Mouse (Mus musculus): Measurements from ENCODE around the gene Snx29. TPM values are rescaled to one million over a fixed set of nuclear protein-coding genes. Genes with fewer than 3 reads are reported as not detected.
A peak's percentile ranks its signal among the peaks of the same experiment; 100 is the strongest.

Snx29 gene
- total and polyA plus RNA-seq, 2 experiments from 2014 or later = 7.0 to 22.8 TPM

GRCm38 (mm10) chr16:11369162-11369561, 46.5 kb downstream of the Snx29 start:
- H3K9me3 ChIP-seq (ENCODE audit: low read length) = no peaks in the 10 kb centered on the region
- no peak overlapping the region; the same call in 1 of the 2 replicates for H3K9ac ChIP-seq (replicated peaks; ENCODE audit: low read length, poor library complexity, severe bottlenecking)
- TF ChIP-seq CTCF (IDR thresholded peaks at IDR 0.05) = no peak
- ATAC-seq (ENCODE audit: low FRiP score) = no peak
- no peak overlapping the region for H3K4me3 ChIP-seq (ENCODE audit: low read depth, low read length)
- WGBS = 28% methylated on average over 4 of the region's 4 CpGs
- no peak for DNase-seq (ENCODE audit: low spot score)
- H3K4me2 ChIP-seq (ENCODE audit: low read depth, low read length, poor library complexity, severe bottlenecking) = no peak overlapping the region
- no peaks in the 10 kb centered on the region for H3K27me3 ChIP-seq (ENCODE audit: insufficient read depth, low read length)
- H3K4me1 ChIP-seq (ENCODE audit: insufficient read depth, low read length) = 0 out of 2 replicates have a peak, but pooled peaks cover 3% of the 10 kb centered on the region
- H3K27ac ChIP-seq (ENCODE audit: low read depth, low read length) = no peak overlapping the region
- H3K36me3 ChIP-seq (ENCODE audit: insufficient read depth, low read length) = peaks cover 8% of the 10 kb centered on the region; the same call in 1 of the 2 replicates

GRCm38 (mm10) chr16:11369642-11370041, 46.9 kb downstream of the Snx29 start:
- H3K4me3 ChIP-seq (ENCODE audit: low read depth, low read length) = no peak overlapping the region
- H3K9ac ChIP-seq (replicated peaks; ENCODE audit: low read length, poor library complexity, severe bottlenecking) = no peak overlapping the region
- DNase-seq (ENCODE audit: low spot score) (peak; percentile 75), ATAC-seq (ENCODE audit: low FRiP score) (no peak)
- H3K27me3 ChIP-seq (ENCODE audit: insufficient read depth, low read length) = no peaks in the 10 kb centered on the region
- H3K4me1 ChIP-seq (ENCODE audit: insufficient read depth, low read length) = 0 out of 2 replicates have a peak, but pooled peaks cover 3% of the 10 kb centered on the region
- no peak overlapping the region for H3K27ac ChIP-seq (ENCODE audit: low read depth, low read length)
- no peak overlapping the region for H3K4me2 ChIP-seq (ENCODE audit: low read depth, low read length, poor library complexity, severe bottlenecking)
- H3K36me3 ChIP-seq (ENCODE audit: insufficient read depth, low read length) = peaks cover 8% of the 10 kb centered on the region; the same call in 1 of the 2 replicates
- TF ChIP-seq CTCF (IDR thresholded peaks at IDR 0.05) = no peak
- 0% methylated on average over 1 of the region's 1 CpGs for WGBS
- no peaks in the 10 kb centered on the region for H3K9me3 ChIP-seq (ENCODE audit: low read length)

GRCm38 (mm10) chr16:11370132-11370544, 47.4 kb downstream of the Snx29 start:
- DNase-seq (ENCODE audit: low spot score) (peak; percentile 70), ATAC-seq (ENCODE audit: low FRiP score) (no peak)
- H3K9me3 ChIP-seq (ENCODE audit: low read length) = no peaks in the 10 kb centered on the region
- 42% methylated on average over 7 of the region's 7 CpGs for WGBS
- peaks cover 8% of the 10 kb centered on the region; the same call in 1 of the 2 replicates for H3K36me3 ChIP-seq (ENCODE audit: insufficient read depth, low read length)
- H3K9ac ChIP-seq (replicated peaks; ENCODE audit: low read length, poor library complexity, severe bottlenecking) = 0 out of 2 replicates have a peak overlapping the region, but pooled peaks have one; percentile 13
- H3K27me3 ChIP-seq (ENCODE audit: insufficient read depth, low read length) = no peaks in the 10 kb centered on the region
- 0 out of 2 replicates have a peak, but pooled peaks cover 3% of the 10 kb centered on the region for H3K4me1 ChIP-seq (ENCODE audit: insufficient read depth, low read length)
- TF ChIP-seq CTCF (IDR thresholded peaks at IDR 0.05) = no peak
- H3K4me3 ChIP-seq (ENCODE audit: low read depth, low read length) = no peak overlapping the region
- no peak overlapping the region for H3K27ac ChIP-seq (ENCODE audit: low read depth, low read length)
- H3K4me2 ChIP-seq (ENCODE audit: low read depth, low read length, poor library complexity, severe bottlenecking) = no peak overlapping the region

- no peak for TF ChIP-seq CTCF (IDR thresholded peaks at IDR 0.05)
- Histone ChIP-seq H3K9ac (replicated peaks; ENCODE audit: low read length, poor library complexity, severe bottlenecking) (no peak overlapping the region), H3K9me3 (ENCODE audit: low read length) (no peaks in the 10 kb centered on the region), H3K27me3 (ENCODE audit: insufficient read depth, low read length) (no peaks in the 10 kb centered on the region), H3K4me2 (ENCODE audit: low read depth, low read length, poor library complexity, severe bottlenecking) (no peak overlapping the region), H3K4me3 (ENCODE audit: low read depth, low read length) (no peak overlapping the region), H3K36me3 (ENCODE audit: insufficient read depth, low read length) (no peaks in the 10 kb centered on the region), H3K27ac (ENCODE audit: low read depth, low read length) (no peak overlapping the region), H3K4me1 (ENCODE audit: insufficient read depth, low read length) (no peaks in the 10 kb centered on the region)
- ATAC-seq (ENCODE audit: low FRiP score) (no peak), DNase-seq (ENCODE audit: low spot score) (no peak)
- WGBS = 82% methylated on average over 3 of the region's 3 CpGs
Measured at GRCm38 (mm10) chr16:11379264-11379663, 56.6 kb downstream of the Snx29 start.

GRCm38 (mm10) chr16:11380038-11380437, 57.3 kb downstream of the Snx29 start:
- H3K36me3 ChIP-seq (ENCODE audit: insufficient read depth, low read length) = peaks cover 3% of the 10 kb centered on the region; the same call in 1 of the 2 replicates
- no peaks in the 10 kb centered on the region for H3K27me3 ChIP-seq (ENCODE audit: insufficient read depth, low read length)
- no peak overlapping the region for H3K4me2 ChIP-seq (ENCODE audit: low read depth, low read length, poor library complexity, severe bottlenecking)
- H3K4me3 ChIP-seq (ENCODE audit: low read depth, low read length) = no peak overlapping the region
- H3K4me1 ChIP-seq (ENCODE audit: insufficient read depth, low read length) = no peaks in the 10 kb centered on the region
- H3K9me3 ChIP-seq (ENCODE audit: low read length) = no peaks in the 10 kb centered on the region
- no peak overlapping the region for H3K27ac ChIP-seq (ENCODE audit: low read depth, low read length)
- 89% methylated on average over 5 of the region's 5 CpGs for WGBS
- ATAC-seq (ENCODE audit: low FRiP score) (no peak), DNase-seq (ENCODE audit: low spot score) (no peak)
- no peak for TF ChIP-seq CTCF (IDR thresholded peaks at IDR 0.05)
- no peak overlapping the region for H3K9ac ChIP-seq (replicated peaks; ENCODE audit: low read length, poor library complexity, severe bottlenecking)

GRCm38 (mm10) chr16:11380871-11381270, 58.2 kb downstream of the Snx29 start:
- no peaks in the 10 kb centered on the region for H3K27me3 ChIP-seq (ENCODE audit: insufficient read depth, low read length)
- TF ChIP-seq CTCF (IDR thresholded peaks at IDR 0.05) = no peak
- no peak overlapping the region for H3K4me2 ChIP-seq (ENCODE audit: low read depth, low read length, poor library complexity, severe bottlenecking)
- ATAC-seq (ENCODE audit: low FRiP score) (no peak), DNase-seq (ENCODE audit: low spot score) (no peak)
- H3K9me3 ChIP-seq (ENCODE audit: low read length) = no peaks in the 10 kb centered on the region
- H3K9ac ChIP-seq (replicated peaks; ENCODE audit: low read length, poor library complexity, severe bottlenecking) = no peak overlapping the region
- H3K27ac ChIP-seq (ENCODE audit: low read depth, low read length) = no peak overlapping the region
- peaks cover 4% of the 10 kb centered on the region for H3K36me3 ChIP-seq (ENCODE audit: insufficient read depth, low read length)
- no peaks in the 10 kb centered on the region for H3K4me1 ChIP-seq (ENCODE audit: insufficient read depth, low read length)
- 90% methylated on average over 8 of the region's 8 CpGs for WGBS
- no peak overlapping the region for H3K4me3 ChIP-seq (ENCODE audit: low read depth, low read length)
